Mouse (Mus musculus): ENCODE results near the gene Polr2e.

Polr2e gene

DNA sequence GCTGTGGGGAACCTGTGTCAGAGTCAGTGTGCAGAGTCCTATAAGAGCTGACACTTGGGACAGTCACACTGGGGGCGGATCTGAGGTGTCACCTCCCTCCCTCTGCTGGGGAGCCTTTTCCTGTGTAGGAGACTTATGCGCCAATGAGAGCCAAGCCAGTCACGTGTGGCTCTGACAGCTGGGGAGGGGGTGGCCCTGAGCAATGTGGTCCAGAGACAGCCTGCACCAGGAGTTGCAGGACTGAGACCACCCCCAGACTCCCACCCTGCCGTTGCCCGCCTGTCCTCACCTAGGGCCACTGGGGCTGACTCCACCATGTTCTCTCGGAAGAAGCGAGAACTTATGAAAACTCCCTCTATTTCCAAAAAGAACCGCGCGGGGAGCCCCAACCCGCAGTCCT is 23.1 kb downstream of the Polr2e start, which contains the start of gene Arhgap45:
Gene Arhgap45 (plus strand): TSS at position 143 of the 400 bp plus-strand sequence.
- peak; percentile 86 for DNase-seq

DNA sequence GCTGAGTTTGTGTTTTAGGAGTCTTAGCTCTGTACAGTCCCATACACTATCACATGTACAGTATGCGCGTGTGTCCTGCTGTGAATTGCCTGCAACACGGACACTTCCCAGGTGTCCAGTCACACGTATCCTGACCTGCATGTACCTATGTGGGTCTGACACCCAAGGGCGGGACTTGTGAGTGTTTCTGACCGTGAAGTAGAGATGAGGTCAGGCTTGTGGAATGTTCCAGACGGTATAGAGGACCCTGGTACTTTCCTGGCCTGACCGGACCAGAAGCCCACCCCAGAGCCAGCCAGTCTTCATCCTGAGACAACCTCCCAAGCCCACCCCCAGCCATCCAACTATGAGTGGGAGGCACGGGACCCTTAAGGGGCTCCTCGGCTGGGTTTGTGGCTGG is 24.0 kb downstream of the Polr2e start:
- DNase-seq, result no peak

DNA sequence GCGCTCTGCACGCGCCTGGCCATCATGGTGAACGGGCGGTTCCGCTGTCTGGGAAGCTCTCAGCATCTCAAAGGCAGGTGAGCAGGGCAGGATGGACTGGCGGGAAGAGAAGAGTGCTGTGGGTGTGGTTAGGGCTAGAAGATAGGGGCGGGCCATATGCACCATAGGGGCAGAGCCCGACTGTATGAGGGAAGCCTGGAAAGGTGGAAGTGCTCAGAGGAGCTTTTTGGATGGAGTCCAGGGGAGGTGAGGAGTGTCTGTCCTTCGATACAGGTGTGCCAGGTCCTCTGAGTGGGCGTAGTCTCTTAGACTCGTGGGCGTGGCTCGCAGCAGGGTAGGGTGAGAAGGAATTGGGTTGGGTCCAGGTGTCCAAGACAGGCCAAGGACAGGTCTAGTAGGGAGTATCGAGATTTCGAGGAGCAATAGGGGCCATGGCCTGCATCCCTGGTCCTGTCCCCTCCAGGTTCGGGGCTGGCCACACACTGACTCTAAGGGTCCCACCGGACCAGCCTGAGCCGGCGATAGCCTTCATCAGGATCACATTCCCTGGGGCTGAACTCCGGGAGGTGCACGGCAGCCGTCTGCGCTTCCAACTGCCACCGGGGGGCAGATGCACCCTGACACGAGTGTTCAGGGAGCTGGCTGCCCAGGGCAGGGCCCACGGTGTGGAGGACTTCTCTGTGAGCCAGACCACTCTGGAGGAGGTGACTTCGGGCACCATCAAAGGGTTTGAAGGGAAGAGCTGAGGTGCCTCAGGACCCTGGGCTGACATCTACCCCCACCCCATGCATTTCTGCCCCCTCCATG is 24.9 kb downstream of the Polr2e start:
- no peak for DNase-seq

DNA sequence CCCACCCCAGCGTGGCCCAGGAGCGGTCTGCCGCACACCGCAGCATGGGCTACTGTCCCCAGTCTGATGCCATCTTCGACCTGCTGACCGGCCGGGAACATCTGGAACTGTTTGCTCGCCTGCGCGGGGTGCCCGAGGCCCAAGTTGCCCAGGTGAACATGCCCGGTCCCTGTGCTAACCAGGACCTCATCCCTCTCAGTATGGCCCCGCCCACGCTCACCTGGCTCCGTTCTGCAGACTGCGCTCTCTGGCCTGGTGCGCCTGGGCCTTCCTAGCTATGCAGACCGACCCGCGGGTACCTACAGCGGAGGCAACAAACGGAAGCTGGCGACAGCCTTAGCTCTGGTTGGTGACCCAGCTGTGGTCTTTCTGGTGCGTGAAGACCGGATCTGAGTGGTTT is 26.0 kb downstream of the Polr2e start:
- DNase-seq, result no peak

DNA sequence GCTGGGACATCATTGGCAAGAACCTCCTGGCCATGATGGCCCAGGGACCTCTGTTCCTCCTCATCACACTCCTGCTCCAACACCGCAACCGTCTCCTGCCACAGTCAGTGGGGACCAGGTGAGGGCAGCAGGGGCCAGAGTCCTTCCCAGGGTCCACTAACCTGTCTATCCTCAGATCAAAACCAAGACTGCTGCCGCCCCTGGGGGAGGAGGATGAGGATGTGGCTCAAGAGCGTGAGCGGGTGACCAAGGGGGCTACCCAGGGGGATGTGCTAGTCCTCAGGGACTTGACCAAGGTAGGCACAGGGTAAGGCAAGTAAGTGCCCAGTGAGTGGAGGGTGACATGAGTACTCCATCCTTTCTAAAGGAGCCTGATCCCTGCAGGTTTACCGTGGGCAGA is 27.9 kb downstream of the Polr2e start:
- DNase-seq, result no peak

DNA sequence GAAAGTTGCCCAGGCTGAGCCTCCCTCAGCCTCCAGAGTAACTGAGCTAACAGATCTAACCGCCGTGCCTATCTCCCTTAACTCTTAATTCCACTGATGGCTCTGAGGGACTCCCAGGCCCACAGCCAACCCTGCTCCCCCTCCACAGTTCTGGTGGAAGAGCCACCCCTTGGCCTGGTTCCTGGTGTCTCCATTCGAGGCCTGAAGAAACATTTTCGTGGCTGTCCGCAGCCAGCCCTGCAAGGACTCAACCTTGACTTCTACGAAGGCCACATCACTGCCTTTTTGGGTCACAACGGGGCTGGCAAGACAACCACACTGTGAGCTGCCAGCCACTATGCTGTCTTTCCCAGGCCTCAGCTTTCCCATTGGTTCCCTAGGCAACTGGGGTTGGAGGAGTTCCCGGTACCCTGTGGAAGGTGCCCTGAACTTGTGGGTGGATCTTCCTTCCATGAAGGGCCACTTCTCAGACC is 35.3 kb downstream of the Polr2e start:
- DNase-seq, result no peak

DNA sequence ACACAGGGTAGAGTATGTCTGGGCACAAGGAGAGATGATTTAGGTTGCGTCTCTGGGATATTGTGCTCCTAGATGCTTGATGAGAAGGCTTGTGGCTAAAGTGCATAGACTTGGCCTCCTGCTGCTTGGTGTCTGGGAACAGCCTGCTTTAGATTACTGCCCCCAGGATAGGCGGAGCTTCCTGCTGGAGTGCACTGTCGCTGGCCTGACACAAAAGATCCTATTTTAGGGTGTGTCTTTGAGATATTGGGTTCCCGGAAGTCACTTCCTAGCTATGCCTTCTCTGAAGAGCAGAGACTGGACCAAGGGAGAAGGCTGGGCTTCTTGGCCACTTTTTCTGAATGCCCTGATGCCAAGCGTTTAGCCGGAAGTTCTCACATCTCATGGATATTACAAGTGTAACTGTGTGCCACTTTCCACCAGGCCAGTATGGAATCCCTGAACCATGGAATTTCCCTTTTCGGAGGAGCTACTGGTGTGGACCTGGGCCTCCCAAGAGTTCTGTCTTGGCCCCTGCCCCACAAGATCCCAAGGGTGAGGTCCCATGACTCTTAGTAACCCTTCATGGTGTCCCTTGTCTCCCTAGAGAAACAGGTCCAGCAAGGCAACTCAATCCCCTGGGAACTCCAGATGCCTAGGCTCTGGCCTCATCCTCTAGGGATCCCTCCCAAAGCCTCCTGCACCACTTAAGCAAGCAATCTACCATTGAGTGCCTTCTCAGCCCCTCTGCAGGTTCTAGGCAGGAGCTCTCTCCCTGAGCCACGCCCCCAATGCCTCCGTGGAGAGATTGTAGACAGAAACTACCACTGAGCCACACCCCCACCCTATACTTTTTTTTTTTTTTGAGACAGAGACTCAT is 36.0 kb downstream of the Polr2e start:
- no peak for DNase-seq

DNA sequence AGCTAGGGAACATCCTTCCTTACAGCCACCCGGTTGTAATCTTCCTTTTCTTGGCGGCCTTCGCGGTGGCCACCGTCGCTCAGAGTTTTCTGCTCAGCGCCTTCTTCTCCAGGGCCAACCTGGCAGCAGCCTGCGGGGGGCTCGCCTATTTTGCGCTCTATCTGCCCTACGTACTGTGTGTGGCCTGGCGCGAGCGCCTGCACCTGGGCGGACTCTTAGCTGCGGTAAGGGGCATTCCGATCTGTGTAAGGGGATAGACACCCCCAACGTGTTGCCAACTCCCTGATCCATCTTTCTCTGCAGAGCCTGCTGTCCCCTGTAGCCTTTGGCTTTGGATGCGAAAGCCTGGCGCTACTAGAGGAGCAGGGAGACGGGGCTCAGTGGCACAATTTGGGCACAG is 36.8 kb downstream of the Polr2e start:
- no peak for DNase-seq

DNA sequence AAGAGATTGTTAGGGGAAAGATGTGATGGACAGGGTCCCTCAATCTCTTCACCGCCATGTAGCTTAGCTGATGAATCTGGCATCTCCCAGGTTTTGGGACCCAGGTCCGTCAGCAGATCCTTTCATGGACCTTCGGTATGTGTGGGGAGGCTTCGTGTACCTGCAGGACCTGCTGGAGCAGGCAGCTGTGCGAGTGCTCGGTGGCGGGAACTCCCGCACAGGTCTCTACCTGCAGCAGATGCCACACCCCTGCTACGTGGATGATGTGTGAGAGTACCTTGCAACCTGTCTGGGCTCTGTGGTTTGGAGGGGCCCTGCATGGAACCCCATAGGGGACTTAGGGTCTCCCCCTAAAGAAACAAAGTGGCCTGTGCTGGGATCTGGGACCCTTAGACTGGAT is 37.6 kb downstream of the Polr2e start:
- DNase-seq, result no peak

DNA sequence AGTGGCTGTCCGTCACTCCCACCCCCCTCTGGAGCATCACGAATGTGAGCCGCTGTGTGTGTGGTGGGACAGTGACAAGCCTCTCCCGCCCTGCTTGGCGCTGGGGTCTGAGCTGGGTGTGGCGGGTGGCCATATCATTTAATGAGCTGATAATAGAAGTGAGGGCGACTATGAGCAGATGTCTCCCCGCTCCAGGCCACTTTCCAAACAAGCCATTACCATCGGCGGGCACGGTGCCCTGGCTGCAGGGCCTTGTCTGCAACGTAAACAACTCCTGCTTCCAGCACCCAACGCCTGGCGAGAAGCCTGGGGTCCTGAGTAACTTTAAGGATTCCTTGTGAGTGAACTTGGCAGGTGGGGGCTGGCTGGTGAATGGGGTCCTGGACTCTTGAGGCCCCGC is 41.8 kb downstream of the Polr2e start:
- DNase-seq, result no peak

DNA sequence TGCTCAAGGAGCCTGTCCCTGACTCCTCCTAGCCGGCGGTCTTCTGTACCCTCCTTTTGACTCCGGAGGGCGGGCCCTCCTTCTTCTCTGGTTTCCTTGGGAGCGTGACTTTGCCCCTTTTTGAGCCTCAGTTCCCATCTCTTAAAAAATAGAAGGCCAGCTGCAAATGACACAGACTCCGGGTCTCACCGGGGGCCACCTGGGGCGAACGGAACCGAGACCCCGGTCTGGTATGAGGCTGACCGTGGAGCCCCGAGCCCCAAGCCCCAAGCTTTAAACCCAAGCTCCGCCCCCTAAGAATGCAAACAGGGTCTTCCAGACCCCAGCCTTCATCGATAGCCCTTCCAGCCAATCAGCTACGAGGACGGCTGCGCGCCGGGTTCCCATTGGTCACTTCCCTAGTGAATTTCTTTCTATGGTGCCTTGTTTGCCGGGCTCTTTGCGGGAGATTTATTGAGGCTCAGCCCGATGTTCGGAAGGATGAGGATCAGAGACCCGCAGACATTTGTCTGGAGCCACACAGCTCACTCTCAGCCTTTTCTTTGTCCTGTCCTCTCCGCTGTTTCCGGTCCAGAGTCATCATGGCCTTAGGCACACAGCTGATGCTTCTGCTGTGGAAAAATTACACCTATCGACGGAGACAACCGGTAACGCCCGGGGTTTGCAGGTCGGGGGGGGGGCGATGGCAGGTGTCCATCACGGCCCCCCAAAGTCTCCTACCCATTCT is 42.4 kb downstream of the Polr2e start:
- no peak for DNase-seq

DNA sequence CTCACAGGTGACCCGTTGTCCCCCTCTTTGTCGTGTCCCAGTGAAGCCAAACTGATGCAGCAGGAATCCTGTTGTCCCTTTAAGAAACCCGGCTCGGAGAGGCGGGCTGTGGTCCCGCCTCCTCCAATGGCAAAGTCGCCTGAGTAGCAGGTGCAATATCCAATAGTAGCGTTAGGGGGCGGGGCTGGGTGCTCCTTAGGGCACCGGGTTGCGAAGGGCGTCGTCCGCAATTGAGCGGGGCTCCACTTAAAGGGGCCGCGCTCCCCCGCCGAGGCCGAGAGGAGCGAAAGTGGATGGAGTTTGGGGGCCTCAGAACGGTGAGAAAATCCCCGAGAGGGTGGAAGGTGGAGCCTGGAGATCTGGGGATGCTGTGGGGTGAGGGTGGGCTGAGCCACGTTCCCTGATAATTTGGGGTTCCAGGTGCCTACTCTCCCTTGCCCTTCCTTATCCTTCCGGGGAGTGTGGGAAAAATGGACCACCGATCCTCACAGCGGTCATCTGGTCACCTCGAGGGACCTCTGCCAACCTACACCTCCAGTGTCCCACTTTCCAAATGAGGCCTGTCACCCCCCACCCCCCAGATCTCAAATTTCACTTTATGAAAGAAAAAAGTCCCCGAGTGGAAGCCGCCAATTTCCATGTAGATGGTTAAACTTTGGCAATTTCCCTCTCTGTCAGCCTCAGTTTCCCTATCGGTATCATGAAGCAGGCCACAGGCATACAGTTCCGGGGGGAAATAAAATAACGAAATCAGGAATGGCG is 43.1 kb downstream of the Polr2e start, which contains the start of gene Abca7:
Gene Abca7 (plus strand): TSS at position 223 of the 762 bp plus-strand sequence.
- DNase-seq, result peak; percentile 95

DNA sequence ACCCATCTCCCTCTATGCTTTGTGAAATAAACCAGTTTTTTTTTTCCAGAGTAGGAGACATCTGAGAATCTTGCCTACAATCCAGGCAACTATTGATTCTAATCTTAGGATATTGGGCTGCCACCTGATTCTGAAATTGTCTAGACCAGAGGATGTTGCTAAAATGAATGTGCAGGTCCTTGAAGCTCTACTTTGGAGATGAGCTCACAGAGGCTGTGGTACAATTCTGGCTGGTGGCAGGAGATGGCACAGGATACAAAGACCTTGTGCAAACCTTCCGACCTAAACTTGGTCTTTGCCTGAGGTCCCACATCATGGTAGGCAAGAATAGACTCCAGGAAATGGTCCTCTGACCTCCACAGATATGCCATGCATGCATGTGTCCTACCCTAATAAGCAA is 44.0 kb downstream of the Polr2e start:
- no peak for DNase-seq

DNA sequence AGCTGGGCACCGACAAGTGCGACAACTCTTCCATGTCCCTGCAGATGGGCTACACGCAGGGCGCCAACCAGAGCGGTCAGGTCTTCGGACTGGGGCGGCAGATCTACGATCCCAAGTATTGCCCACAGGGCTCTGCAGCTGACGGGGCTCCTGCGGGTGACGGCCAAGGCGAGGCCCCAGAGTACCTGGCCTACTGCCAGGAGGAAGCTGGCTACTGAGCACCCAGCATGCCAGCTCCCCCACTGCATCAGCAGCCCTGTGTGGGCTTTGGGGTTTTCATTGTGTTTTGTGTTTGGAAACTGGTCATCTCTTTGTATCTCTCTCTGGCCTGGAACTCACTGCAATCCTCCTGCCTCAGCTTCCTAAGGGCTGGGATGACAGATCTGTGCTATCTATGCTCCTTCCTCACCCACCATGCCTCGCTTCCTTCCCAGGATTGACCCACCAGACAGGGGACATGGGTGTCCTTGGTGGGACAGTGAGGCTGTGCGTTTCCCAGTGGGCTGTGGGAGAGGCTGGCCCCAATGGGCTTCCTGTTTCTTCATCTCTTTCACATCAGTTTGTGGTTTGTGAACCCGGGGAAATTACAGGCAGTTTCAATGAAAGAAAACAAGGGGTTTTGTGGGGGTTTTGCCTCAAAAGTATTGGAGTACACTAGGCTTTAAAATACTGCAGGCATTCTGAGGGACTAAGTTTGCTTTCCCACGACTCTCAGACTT is 45.0 kb downstream of the Polr2e start:
- DNase-seq, result no peak

DNA sequence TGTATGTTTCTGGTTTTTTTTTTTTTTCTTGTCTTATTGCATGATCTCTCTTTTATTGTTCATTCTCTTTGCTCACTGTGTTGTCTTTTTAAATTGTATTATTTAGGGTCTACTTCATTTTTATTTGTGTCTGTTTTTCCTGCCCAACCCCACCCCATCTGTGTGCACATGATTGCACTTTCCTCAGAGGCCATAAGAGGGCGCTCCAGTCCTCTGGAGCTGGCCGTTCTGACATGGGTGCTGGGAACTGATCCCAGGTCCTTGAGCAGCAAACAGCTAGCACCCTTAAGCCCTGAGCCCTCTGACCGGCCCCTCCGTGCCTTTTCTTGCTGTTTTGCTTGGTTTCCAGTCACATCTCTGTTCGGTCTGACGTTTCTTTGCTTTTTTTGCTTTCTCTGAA is 48.0 kb downstream of the Polr2e start:
- DNase-seq, result no peak

DNA sequence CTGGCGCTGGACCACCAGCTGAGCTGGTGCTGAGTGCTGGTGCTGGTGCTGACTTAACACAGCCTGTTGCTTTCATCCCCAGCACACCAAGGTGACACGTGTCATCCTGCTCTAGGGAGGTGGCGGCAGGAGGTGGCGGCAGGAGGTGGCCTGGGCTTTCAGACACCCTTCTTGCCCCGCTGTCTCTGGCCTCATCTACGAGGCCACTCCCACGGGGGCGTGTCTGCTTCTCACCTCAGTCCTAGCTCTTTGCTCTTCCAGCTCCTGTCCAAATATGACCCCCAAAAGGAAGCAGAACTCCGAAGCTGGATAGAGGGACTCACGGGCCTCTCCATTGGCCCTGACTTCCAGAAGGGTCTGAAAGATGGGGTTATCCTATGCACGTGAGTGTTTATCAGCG is 48.5 kb downstream of the Polr2e start:
- DNase-seq, result no peak

DNA sequence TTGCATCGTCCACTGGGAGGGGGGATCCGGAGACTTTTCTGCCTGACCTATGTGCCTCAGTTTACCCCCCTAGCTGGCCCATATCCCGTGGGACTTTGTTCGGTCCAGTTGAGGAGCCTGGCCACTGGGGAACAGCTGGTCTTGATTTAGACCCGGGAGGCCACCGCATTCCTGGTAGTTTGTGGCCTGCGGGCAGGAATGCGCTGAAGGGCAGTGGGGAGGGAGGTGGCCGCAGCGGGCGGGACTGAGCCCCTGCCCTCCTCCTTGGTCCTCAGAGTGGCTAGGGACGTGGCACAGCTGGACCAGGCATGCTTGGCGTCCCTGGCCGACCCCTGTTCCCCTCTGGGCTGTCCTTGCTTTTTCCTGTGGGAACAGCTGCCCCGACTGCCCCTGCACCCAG is 49.7 kb downstream of the Polr2e start:
- no peak for DNase-seq

DNA sequence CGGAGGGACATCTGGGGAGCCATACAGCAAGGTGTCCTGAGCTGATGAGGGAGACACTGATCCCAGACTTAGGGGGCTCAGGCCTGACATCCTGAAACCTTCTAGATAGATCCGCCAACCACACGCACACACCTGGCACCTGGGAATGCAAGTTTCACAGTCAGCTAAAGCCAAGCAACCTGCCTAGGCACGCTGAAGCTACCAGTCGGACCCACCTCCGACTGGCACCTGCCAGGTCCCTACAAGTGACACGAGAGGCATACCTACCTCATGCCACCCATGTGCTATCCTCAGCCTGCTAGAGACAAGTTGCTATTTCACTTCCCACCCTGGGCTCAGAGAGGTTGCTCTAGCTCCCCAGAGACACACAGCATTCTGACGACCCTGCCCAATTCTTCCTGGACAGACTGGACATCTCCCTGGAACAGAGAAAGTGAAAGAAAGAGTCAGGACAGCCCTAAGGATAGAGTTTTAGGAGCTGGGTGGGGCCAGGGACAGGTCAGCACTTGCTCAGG is 50.3 kb downstream of the Polr2e start:
- DNase-seq, result no peak

DNA sequence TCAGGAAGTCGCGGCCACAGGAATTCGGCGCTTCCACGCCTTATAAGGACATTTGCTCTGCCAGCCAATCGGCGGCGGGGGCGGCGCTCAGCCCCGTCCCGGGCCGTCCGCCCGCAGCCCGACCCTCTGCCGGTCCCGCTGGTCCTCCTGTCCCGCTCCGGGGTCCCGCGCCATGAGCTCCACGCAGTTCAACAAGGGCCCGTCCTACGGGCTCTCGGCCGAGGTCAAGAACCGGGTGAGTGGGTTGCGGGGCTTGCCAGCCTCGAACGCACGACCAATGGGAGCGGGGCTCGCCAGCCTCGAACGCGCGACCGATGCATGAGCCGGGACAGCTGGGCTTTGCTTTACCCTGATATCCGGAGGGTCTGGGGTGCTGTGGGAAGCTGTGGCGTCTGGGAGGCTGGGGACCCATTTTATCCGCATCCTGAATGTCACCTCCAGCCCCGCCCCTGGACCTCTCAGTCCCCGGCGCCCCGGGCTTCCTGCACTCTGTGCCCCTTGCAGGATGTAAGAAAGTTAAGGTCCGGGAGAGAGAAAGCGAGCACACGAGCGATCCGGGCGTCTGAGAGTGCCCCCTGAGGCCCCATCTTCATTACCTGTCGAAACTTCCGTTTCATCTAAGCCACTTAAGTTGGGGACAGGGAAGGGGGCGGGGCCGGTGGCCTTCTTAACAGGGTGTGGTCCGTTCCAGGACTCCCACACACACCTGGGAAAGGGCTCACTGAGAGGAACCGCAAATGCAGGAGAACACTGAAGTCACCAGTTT is 50.9 kb downstream of the Polr2e start, which contains the start of gene Cnn2:
Gene Cnn2 (plus strand): TSS at position 79 of the 766 bp plus-strand sequence.
- no peak for DNase-seq

DNA sequence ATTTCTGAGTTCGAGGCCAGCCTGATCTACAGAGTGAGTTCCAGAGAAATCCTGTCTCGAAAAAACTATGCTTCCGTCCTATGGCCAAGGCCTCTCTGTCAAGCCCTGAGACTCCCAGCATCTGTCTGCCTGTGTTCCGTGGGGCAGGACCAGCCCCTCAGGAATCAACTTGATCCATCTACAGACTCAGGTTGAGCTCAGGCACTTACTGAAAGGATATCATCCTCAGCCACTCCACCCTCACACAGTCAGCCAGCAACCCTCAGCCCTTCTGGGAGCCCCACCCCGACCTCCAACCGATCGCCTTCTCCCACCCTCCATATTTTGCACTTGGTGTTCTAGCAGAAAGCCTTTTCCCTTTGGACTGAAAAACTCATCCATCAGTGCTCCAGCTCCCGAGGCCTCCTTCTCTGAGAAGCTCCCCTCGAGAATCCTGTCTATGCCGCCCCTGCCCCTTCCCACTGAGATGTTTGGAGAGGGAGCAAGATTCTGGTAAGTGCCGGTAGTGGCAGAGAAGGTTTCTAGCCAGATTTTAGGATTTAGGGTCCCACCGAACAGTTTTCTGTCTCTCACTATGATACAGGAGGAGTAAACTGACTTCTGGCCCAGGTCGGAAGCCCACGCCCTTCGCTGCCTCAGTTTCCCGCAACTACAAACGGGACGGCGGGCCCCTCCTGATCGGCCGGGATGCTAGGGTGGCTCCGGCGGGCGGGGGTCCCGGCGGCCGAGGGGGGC is 51.7 kb downstream of the Polr2e start:
- DNase-seq, result no peak

Data from layer of hippocampus, adult 9-11 months (tissue).